Mouse (Mus musculus) regulatory T cell (primary cell): ENCODE data around the gene Nr2c2.

ENCODE experiments used
- in situ Hi-C: fragments of 300-600 bp; cut with MboI, MseI; formaldehyde crosslinking; loops from one replicate; pipeline ENCODE4 v1.15.1; 2025; ENCODE audit warnings: high pct_unique_total_duplicates

Nr2c2 gene

DNA sequence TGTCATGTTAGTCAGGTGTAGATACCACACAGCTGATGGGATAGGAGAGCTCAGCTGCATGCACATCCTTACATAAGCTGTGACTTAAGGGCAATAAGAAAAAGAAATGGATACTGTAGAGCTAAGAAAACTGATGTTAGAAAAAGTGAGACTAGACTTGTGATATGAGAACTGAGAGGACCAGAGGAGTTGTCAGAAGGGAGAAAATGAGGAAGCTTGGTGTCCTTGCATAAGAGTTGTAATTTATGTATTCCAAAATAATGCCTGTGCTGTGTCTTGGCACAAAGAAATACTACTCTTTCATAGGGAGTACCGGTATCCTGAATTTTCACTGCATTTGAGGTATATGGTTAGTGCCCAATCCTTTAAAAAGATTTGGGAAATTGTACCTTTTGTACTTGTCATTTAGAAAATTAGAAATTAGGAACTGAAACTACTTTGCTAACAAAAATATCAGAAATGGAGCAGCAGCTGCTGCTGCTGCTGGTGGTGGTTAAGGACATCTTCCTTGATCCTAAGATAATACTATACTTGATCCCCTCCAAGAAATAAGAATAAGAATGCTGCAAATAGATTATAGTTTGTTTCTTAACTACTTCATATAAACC, 35.8 kb downstream of the Nr2c2 start:
- in situ Hi-C loops, result no loop called here

DNA sequence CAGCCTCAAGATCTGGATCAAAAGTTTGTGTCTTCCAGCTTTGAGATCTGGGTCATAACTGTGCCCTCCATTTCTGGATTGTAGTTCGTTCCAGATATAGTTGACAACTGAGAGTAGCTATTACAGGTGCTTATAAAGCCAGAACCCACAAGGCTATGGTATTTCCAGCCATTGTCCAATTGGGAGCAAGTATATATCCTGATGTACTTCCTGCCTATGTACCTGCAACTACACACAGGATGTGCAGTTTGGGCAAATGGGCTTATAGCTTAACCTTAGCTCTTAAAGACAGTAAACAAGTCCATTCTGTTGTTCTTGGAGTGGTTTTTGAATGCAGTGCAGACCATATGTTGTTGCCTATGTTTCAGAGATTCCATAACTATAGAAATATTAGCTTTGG, 40.3 kb downstream of the Nr2c2 start:
- in situ Hi-C loops, result no loop called here

DNA sequence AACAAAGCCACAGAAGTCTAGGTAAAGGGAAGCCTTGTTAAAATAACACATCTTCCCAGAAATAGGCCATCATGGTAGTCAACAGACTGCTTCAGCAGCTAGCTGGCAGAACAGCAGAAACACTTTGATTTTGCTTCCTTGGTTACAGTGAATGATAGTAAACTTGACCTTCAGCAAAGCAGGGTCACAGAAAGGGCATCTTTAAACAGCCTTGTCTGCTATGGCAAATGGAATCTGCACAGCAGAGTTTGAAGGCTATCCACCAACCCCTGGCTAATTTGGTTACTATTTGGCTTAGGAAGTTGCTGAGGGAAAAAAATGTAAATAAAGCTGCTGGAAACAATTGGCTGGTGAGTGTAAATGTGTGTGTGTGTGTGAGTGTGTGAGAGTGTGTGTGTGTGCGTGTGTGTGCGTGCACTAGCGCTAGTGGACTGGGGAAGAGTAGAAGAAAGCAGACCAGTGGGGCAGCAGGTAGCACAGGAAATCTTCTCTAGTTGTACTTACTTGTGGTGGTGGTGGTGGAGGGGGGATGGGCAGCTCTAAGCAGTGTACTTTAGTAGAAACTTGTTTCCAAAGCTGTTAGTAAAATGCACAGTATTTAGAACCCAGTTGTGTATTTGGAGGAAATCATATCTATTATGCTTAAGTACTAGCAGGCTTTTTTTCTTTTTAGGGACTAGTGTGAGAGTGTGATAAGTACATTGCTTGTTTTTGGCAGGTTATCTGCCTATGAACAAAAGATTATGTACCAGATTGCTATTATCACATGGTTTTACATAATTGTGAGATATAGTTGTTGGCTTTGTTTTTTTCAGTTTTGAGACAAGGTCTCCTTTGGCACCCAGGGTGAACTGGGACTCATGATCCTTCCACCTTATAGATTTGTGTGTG, 41.1 kb downstream of the Nr2c2 start:
- in situ Hi-C loops, result no loop called here

DNA sequence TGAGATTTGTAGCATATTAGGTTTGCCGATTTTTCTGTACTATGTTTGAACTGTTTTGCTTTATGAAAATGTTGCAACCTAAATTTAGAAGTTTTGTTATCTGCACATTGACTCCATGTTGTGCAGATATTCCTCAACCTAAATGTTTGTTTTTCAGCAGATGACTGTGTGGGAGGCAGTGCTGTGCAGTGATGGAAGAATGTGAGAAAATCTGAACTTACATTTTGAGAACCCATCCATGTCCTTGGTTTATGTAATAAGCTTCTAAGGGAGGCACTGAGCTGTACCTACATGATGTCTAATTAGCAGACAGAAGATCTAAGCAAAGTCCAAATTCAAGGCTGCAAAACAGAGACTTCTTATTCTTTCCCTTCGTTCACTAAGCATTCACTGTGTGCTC, 42.4 kb downstream of the Nr2c2 start:
- in situ Hi-C loops, result no loop called here

DNA sequence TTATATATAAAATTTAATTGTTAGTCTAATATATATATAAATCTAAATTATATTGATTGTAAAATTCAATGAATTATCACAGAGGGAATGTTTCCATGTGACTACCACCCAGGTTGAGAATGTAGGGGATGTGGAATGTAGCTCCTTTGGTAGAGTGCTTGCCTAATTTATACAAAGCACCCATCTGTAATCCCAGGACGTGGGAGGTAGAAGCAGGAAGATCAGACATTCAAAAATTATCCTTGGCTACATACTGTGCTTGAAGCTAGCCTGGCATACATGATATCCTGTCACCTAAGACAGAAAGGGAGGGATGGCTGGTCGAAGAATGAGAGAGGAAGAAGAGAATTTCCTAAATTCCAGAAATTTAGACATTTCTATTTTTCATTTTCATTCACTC, 45.2 kb downstream of the Nr2c2 start:
- in situ Hi-C loops, result no loop called here

DNA sequence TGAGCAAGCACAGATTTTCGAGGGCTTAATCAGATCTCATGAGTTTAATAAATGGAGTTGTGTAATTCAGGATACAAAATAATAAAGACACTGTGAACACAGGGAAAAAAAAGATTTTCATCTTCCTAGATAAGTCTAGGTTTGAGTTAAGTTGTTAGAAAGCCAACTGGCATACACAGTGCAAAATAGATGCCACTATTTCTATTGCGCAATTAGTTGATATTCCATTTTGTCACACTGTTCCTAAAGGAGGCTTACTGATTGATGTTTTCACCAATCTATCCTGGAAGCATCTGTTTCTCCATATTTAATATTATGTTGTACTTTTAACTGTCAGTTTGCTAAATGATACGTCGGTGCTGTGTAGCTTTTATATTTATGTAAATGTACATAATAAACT, 54.7 kb downstream of the Nr2c2 start:
- in situ Hi-C loops, result no loop called here

DNA sequence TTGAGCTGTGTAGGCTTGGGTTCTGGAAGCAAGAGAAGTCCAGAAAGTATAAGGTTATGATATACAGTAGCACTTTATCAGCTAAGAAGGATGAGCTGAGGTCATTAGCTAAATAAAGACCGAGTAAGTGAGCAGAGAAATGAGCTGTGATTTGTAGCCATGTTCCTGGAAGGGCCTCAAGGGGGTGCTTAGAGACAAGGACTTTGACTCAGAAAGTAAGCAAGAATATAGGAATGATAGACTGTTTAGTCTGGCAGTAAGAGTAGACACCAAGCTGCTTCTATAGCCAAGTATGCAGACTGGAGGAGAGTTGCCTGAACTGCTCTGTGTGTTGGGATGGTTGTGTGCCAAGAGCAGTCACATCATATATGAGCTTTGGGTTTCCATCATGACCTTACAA, 62.6 kb downstream of the Nr2c2 start:
- in situ Hi-C loops, result loop anchor here (10.0 kb wide), 1 partner anchor 259 kb away; no protein-coding TSS in a partner anchor

DNA sequence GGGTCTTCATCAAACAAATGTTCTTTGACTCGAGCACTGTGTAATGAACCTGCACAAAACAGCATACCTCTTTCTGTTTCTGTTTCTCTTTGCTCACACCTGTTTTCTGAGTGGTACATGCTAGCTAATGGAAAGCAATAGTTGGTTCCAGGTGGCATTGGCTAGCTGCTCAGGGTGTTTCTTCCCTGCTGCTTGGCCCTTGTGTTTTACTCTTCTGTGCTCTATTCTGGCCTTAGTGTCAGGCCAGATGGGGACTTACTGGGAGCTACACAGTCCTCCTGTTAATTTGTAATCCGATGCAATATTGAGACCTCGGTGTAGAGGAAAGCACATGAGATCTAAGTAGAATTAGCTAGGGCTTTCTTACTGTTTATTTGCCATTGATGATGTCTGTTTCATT, 67.6 kb downstream of the Nr2c2 start:
- in situ Hi-C loops, result loop anchor here (10.0 kb wide), 1 partner anchor 264 kb away; no protein-coding TSS in a partner anchor

DNA sequence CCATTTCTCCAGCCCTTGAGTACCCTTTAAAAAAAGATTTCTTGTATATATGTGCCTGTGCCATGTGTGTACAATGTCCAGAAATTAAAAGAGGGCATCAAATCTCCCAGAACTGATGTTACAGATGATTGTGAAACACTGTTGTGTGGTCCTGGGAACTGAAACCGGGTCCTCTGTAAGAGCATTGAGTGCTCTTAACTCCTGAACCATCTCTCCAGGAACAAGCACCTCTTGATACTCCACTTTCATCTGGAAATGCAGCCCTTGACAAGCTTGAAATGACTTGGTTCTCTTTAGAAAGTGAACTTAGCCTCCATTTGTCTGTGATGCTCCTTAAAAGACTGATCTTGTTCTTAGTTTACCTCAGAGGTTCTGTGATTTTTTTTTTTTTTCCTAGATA, 71.5 kb downstream of the Nr2c2 start:
- in situ Hi-C loops, result no loop called here

DNA sequence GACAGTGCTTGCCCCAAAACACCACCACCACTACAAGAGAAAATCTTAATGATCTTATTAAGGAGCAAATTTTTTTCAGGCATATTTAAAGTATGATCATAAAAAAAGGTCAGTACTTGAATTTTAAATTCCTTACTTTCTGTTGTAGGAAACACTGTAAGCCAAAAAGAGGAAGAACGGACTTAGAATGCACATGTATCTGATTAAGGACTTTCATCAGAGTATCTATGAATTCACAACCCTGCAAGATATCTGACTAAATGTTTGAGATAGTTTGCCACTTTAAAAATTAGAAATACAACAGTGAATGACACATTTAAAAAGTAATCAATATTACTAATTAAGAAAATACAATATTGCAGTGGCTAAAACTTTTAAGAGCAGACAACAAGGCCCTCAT, 85.3 kb downstream of the Nr2c2 start:
- in situ Hi-C loops, result no loop called here

DNA sequence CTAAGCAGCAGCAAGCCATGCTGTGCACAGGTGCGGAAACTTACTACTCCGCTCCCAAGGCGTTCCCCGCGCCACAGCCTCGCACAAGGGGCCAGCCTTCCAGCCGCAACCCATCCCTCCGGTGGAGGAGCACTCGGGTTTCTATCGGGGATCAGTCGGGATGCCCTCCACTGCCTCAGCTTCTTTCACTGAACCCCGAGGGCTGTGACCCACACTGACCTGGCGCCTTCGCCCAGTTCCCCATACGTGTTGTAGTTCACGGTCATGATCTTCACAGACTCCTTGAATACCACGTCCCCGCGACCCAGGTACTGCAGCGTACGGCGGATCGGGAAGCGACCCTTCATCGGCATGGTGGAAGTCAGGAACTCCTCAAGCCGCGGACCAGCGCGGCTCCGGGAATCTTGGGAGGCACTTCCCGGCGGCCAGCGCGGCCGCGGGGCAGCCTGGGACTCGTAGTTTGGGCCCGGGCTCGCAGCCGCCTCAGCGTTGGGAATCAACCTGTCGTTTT, 92.5 kb downstream of the Nr2c2 start, which contains the start of gene Mrps25:
Gene Mrps25, minus strand, starts transcription at position 413 of the 511 bp plus-strand sequence.
- in situ Hi-C loops, result no loop called here

DNA sequence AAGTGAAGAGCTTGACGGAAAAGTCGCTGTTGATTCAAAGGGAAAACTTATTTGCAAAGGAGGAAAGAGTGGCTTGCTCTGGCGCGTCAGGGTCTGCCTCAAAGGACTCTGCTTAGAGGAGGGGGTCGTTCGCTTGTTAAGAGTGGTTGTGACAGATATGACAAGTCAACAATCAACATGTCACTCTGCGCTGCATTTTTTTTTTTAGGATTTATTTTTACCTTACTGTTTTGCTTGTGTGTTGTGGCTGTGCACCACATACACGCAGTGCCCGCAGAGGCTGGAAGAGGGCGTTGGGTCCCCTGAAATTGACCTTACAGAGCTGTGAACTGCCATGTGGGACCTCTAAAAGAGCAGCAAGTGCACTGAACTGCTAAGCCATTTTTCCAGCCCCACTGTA, 93.0 kb downstream of the Nr2c2 start:
- in situ Hi-C loops, result no loop called here

DNA sequence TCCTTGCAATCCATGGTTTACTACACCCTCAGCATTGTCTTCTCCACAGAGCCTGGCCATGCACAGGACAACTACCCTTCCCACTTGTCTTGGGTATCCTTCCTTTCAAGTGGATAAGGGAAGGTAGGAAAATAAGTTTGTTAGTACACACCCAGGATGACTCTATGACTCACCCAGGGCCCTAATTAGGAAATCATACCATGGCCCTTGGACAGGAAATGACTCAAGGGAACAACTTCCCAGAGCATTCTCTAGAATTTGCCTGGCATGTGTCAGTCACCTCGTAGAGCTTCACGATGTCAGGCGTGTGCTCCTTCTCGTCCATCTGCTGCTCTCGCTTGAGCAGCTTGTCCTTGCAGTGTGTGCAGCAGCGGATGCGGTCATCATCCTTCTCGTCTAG, 108.2 kb downstream of the Nr2c2 start:
- in situ Hi-C loops, result no loop called here

DNA sequence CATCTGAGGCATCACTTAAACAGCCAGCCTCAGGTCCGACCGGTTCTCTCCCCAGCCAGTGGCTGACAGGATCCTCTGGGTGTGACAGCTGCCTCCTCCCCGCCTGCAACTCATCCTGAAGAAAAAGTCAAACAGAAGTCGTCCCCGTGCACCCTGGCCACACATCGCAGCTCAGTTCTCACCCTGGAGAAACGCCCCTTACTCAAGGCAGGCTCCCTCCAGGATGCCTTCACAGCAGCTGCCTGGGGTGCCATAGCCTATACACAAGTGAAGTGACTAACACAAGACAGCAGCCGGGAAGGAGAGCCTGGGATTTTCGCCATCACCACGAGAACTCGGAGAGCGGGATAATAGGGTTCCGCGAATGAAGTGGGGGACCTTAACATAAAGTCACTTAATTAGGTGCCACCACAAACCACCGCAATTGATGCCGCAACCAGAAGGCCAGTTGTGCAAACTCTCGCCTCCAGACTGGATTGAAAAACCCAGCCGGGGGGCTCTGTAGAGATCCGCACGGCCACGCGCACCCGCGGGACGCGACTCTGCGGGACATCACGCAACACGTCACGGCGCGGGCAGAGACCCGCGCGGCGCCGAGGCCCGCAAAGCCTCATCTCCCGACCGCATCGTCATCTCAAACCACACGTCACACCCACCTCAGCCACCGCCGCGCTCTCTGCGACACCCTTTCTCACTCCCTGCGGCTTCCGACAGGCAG, 123.0 kb downstream of the Nr2c2 start:
- in situ Hi-C loops, result no loop called here

DNA sequence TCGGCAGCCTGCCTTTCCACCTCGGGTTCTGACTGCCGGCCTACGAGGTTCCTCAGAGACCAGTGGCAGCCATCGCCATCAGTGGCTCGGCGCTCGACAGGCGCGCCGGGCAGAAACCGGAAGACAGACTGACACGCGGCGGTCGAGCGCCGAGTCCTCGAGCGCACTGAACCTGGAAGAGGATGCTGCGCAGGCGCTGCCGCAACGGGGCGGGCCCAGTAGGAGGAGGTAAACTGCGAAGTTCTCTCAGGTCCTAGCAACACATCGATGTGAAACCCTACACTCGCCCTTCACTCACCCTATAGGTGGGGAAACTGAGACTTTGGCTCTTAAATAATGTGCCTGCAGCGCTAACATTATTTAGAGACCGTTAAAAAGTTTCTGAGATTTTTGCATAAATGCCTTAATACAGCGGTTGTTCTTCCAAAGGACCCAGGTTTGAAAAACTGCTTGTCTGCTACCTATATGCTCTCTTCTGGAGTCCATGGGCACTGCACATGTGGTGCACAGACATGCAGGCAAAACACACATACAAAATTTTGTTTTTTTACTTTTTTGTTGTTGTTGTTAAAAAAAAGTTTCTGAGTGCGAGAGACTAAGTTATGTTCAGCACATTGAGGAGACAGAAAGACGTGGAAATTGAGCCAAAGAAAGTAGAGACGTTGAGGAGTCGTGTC, 123.7 kb downstream of the Nr2c2 start, which contains the start of gene Rbsn:
Gene Rbsn, minus strand, starts transcription at position 153 of the 677 bp plus-strand sequence.
- in situ Hi-C loops, result no loop called here

DNA sequence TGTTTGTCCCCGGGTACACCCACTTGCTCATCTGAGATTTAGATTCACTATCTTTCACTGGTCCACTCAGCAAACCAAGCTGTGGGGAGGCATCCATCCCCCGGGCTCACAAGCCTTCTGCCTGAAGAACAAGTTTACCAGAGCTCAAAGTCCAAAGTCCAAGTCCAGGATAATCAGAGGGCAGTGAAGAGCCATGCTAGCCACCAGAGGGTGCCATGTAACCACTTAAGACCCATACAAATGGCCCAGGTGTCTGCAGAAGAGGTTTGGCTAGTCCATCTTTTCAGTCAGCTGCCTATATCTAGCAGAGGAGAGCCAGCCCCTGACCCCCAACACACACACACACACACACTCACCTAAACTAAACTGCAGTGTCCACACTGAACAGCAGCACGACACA, 128.3 kb downstream of the Nr2c2 start:
- in situ Hi-C loops, result no loop called here

DNA sequence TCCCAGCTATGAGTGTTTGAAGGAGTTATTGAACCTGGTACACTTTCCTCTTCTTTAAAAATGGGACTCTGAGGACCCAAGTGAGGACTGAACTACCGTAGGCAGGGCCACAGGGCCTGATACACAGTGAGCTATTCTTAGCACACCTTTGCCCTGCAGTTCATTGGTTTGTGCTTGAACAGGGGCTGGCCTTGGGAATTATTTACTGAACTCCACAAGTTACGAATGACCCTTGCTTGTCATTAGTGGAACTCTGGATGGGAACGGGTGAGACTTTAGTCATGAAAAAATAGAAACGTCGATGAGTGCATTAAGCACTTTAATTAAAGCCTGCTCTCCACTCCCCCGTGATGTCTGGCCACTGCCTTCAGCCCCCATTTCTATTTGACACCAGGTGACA, 130.4 kb downstream of the Nr2c2 start:
- in situ Hi-C loops, result no loop called here

DNA sequence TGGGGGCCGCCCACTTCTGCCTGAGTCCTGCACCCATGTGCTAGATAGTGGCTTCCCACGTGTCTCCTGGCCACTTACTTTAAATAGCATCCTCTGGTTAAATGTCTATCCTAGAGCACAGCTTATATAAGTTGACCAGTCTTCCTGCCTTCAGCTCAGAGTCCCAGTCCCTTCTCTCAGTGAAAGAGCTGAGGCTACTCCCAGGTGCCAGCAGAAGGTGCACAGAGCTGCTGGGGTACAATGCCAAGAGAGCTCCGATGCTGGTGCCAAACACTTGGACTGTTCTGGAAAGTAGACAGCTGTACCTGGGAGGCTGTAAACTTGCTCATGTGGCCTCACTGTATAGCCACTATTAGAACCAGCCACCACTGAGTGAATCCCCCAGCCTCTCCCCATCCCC, 130.8 kb downstream of the Nr2c2 start:
- in situ Hi-C loops, result no loop called here
